Mouse (Mus musculus): Measurements from ENCODE around the gene Prf1. TPM values are rescaled to one million over a fixed set of nuclear protein-coding genes. Genes with fewer than 3 reads are reported as not detected.

Gene Prf1
- total and polyA plus RNA-seq, 3 experiments, result 0.39 to 0.93 (median 0.43) TPM

DNA sequence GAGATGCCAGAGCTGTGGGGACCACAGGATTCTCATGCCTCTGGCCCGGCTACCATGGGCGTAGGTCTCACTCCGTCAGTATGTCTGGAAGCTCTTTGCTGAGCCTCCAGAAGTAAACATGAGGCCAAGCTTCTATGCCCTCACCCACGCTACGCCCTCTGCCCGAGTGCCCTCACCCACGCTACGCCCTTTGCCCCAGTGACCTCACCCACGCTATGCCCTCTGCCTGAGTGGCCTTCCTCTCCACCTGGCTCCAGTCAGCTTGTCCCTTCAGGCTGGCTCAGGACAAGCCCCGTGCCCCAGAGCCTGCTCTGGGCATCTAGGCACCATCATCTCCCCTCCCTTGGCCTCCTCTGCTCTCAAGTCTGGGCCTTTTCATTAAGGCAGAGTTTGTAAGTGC lies 29.9 kb downstream of the Prf1 start:
- Histone ChIP-seq H3K9ac (ENCODE audit: insufficient read depth, low read depth) (no peak overlapping the region), H3K9me3 (replicated peaks; ENCODE audit: low read length) (no peaks in the 10 kb centered on the region), H3K36me3 (replicated peaks in 1 of 2; ENCODE audit: control insufficient read depth in 1 of 2, insufficient read depth in 1 of 2, low read length in 1 of 2) (no peaks in the 10 kb centered on the region), H3K27ac (ENCODE audit: insufficient read depth, low read depth) (no peak overlapping the region), H3K4me3 (replicated peaks in 1 of 3; ENCODE audit: low read depth in 2 of 3, low read length in 2 of 3, poor library complexity in 1 of 3) (no peak overlapping the region), H3K4me1 (ENCODE audit: control insufficient read depth in 1 of 2, insufficient read depth in 2 of 2) (peaks cover 3 to 37% of the 10 kb centered on the region in 2 experiments; a peak in 3 of 4 replicates), H3K79me2 (replicated peaks; ENCODE audit: control insufficient read depth, extremely low read depth, insufficient read depth, poor library complexity, severe bottlenecking) (no peaks in the 10 kb centered on the region), H3K4me2 (ENCODE audit: insufficient read depth, low read depth, poor library complexity, severe bottlenecking) (no peak overlapping the region), H3K27me3 (replicated peaks) (no peaks in the 10 kb centered on the region)
- no peak for DNase-seq (ENCODE audit: extremely low read depth)
- dilution Hi-C loops (cut with MboI; ENCODE audit: extremely low pct_ligation_motif_present, extremely low pct_unique_long_range_greater_than_20kb, low sequenced_read_pairs) (no loop called here), in situ Hi-C loops (cut with MboI; ENCODE audit: low pct_ligation_motif_present, low pct_unique_long_range_greater_than_20kb, low sequenced_read_pairs) (loop anchor here (25.0 kb wide), 1 partner anchor 335 kb away; no protein-coding TSS in a partner anchor)
- TF ChIP-seq RAD21 (IDR thresholded peaks at IDR 0.05; ENCODE audit: low read depth, low read length) (no peak), TBP (conservative IDR thresholded peaks at IDR 0.05; ENCODE audit: low read depth, low read length) (no peak), USF2 (conservative IDR thresholded peaks at IDR 0.05; ENCODE audit: low read depth, low read length) (no peak), CHD1 (IDR thresholded peaks at IDR 0.05; ENCODE audit: low read depth, low read length) (no peak), SMC3 (IDR thresholded peaks at IDR 0.05; ENCODE audit: low read depth, low read length) (no peak), BHLHE40 (IDR thresholded peaks at IDR 0.05; ENCODE audit: low read depth, low read length) (no peak), JUN (IDR thresholded peaks at IDR 0.05; ENCODE audit: insufficient read depth, low read depth, low read length) (no peak), MXI1 (IDR thresholded peaks at IDR 0.05; ENCODE audit: low read depth, low read length) (no peak), GABPA (IDR thresholded peaks at IDR 0.05; ENCODE audit: insufficient replicate concordance, low read depth, low read length) (no peak), NRF1 (IDR thresholded peaks at IDR 0.05; ENCODE audit: low read depth, low read length) (no peak), ETS1 (conservative IDR thresholded peaks at IDR 0.05; ENCODE audit: low read depth, low read length) (no peak), USF1 (IDR thresholded peaks at IDR 0.05; ENCODE audit: low read depth, low read length) (no peak)

DNA sequence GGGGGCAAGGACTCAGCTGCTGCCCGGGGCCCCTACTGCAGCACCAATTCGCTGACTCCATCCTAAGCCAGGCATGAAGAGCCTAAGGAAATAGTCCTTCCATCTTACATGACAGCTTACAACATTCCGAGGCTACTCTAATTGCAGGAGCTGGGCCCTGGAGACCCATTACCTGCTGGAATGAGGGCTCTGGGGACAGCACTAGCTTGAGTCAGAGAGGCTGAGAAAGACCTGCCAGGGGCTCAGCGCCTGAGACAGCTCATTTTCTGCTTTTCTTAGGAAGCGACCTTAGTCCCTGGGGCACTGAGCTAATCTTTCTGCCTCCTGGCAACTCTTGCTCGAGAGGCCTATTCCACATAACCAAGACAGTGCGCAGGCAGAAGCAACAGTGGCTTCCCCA lies 31.3 kb downstream of the Prf1 start:
- H3K9ac ChIP-seq (ENCODE audit: insufficient read depth, low read depth), result no peak overlapping the region
- H3K79me2 ChIP-seq (replicated peaks; ENCODE audit: control insufficient read depth, extremely low read depth, insufficient read depth, poor library complexity, severe bottlenecking), result no peaks in the 10 kb centered on the region
- no peaks in the 10 kb centered on the region for H3K27me3 ChIP-seq (replicated peaks)
- H3K27ac ChIP-seq (ENCODE audit: insufficient read depth, low read depth), result no peak overlapping the region
- no peak overlapping the region for H3K4me2 ChIP-seq (ENCODE audit: insufficient read depth, low read depth, poor library complexity, severe bottlenecking)
- no peak for TF ChIP-seq CTCF (conservative IDR thresholded peaks at IDR 0.05 in 1 of 2, IDR thresholded peaks at IDR 0.05 in 1 of 2; ENCODE audit: low read depth in 2 of 2, low read length in 2 of 2)
- no peak for TF ChIP-seq MXI1 (IDR thresholded peaks at IDR 0.05; ENCODE audit: low read depth, low read length)
- TF ChIP-seq USF1 (IDR thresholded peaks at IDR 0.05; ENCODE audit: low read depth, low read length), result no peak
- no peak for TF ChIP-seq TCF12 (IDR thresholded peaks at IDR 0.05; ENCODE audit: low read depth, low read length)
- TF ChIP-seq ELF1 (IDR thresholded peaks at IDR 0.05; ENCODE audit: low read depth, low read length), result no peak
- dilution Hi-C loops (cut with MboI; ENCODE audit: extremely low pct_ligation_motif_present, extremely low pct_unique_long_range_greater_than_20kb, low sequenced_read_pairs) (no loop called here), in situ Hi-C loops (cut with MboI; ENCODE audit: low pct_ligation_motif_present, low pct_unique_long_range_greater_than_20kb, low sequenced_read_pairs) (loop anchor here (25.0 kb wide), 1 partner anchor 333 kb away; no protein-coding TSS in a partner anchor)
- H3K9me3 ChIP-seq (replicated peaks; ENCODE audit: low read length), result peaks cover 6% of the 10 kb centered on the region
- DNase-seq (ENCODE audit: extremely low read depth), result no peak
- no peaks in the 10 kb centered on the region for H3K36me3 ChIP-seq (replicated peaks in 1 of 2; ENCODE audit: control insufficient read depth in 1 of 2, insufficient read depth in 1 of 2, low read length in 1 of 2)
- peaks cover 3 to 37% of the 10 kb centered on the region in 2 experiments; a peak in 3 of 4 replicates for H3K4me1 ChIP-seq (ENCODE audit: control insufficient read depth in 1 of 2, insufficient read depth in 2 of 2)
- no peak overlapping the region for H3K4me3 ChIP-seq (replicated peaks in 1 of 3; ENCODE audit: low read depth in 2 of 3, low read length in 2 of 3, poor library complexity in 1 of 3)

Measured in CH12.LX (cell line).